Mouse (Mus musculus) neural tube, embryonic 13.5 days (tissue): ENCODE results near the gene Psmd14. TPM values are rescaled to one million over a fixed set of nuclear protein-coding genes. Genes with fewer than 3 reads are reported as not detected.

ENCODE experiments used
- ATAC-seq: fragments of 200-750 bp; cut with Nextera tagmentation; 2 replicates; pipeline ENCODE4 v1.8.0; 2017; ENCODE audit warnings: low read depth, mild to moderate bottlenecking, moderate TSS enrichment, moderate library complexity
- H3K27ac ChIP-seq: fragments of 300-500 bp; sonication (generic); replicated peaks from 2 replicates; pipeline ENCODE4 v1.5.1; 2015; ENCODE audit warnings: moderate library complexity, mild to moderate bottlenecking, inconsistent platforms
- H3K27me3 ChIP-seq: fragments of 300-500 bp; sonication (generic); 2 replicates; pipeline ENCODE4 v1.6.1; 2015; ENCODE audit warnings: mild to moderate bottlenecking, inconsistent platforms
- H3K36me3 ChIP-seq: fragments of 300-500 bp; sonication (generic); 2 replicates; pipeline ENCODE4 v1.6.1; 2015; ENCODE audit warnings: mild to moderate bottlenecking, inconsistent platforms
- H3K4me1 ChIP-seq: fragments of 300-500 bp; sonication (generic); replicated peaks from 2 replicates; pipeline ENCODE4 v1.6.1; 2015; ENCODE audit warnings: inconsistent platforms
- H3K4me2 ChIP-seq: fragments of 300-500 bp; sonication (generic); 2 replicates; pipeline ENCODE4 v1.6.1; 2015; ENCODE audit warnings: inconsistent platforms, mild to moderate bottlenecking, moderate library complexity
- H3K4me3 ChIP-seq: fragments of 300-500 bp; sonication (generic); 2 replicates; pipeline ENCODE4 v1.5.1; 2015; ENCODE audit warnings: mild to moderate bottlenecking, inconsistent platforms
- H3K9ac ChIP-seq: fragments of 300-500 bp; sonication (generic); 2 replicates; pipeline ENCODE4 v1.6.1; 2015; ENCODE audit warnings: moderate library complexity, mild to moderate bottlenecking, inconsistent platforms
- H3K9me3 ChIP-seq: fragments of 300-500 bp; sonication (generic); 2 replicates; pipeline ENCODE4 v1.6.1; 2016; ENCODE audit warnings: inconsistent platforms
- WGBS: fragments of 180-500 bp; shearing (Covaris S2); methylation state at CpG from one replicate; pipeline ENCODE4 v1.1.7; 2015; 5-methylcytosine and 5-hydroxymethylcytosine counted together
- polyA plus RNA-seq: library from polyadenylated mRNA; unstranded; fragments of >200 nt; fragmentation: Nextera tagmentation; extraction: Ambion mirVana; gene quantifications from 2 replicates; pipeline ENCODE4 v1.2.1, GENCODE M21; 2015

The Psmd14 gene
- polyA plus RNA-seq, 1 experiment from 2014 or later: 212 TPM

GRCm38 (mm10) chr2:61765526-61765925 lies 54.0 kb downstream of the Psmd14 start:
- no peaks in the 10 kb centered on the region for H3K27me3 ChIP-seq
- H3K9ac ChIP-seq: no peak overlapping the region
- H3K4me2 ChIP-seq: no peak overlapping the region
- H3K36me3 ChIP-seq: no peaks in the 10 kb centered on the region
- ATAC-seq: no peak
- no peaks in the 10 kb centered on the region for H3K4me1 ChIP-seq
- WGBS: 48% methylated on average over 4 of the region's 4 CpGs
- peak overlapping the region; percentile 56; the same call in 1 of the 2 replicates for H3K27ac ChIP-seq
- no peak overlapping the region for H3K4me3 ChIP-seq
- no peaks in the 10 kb centered on the region for H3K9me3 ChIP-seq

GRCm38 (mm10) chr2:61780794-61781193 lies 69.3 kb downstream of the Psmd14 start:
- ATAC-seq: no peak
- no peak overlapping the region for H3K27ac ChIP-seq

DNA sequence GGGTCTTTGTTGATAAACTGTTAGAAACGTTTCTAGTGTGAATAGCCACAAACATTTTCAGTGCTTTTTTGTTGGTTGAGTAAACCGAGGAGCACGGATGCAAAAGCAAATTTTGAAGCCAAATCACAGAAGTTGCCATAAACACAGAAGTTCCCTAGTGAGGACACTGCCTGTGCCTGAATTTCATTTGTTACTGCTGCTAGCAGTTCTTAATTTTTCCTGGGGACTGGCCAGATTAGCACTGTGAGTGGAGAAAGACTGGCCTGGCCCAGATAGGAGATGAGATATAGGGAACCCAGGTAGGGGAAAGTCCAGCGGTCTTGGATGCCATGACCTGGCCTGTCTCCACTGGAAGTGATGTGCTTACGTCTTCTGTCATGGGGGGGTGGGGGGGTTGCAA lies 83.5 kb downstream of the Psmd14 start:
- H3K9me3 ChIP-seq: no peaks in the 10 kb centered on the region
- no peak overlapping the region for H3K27ac ChIP-seq
- ATAC-seq: no peak
- no peak overlapping the region for H3K4me2 ChIP-seq
- H3K36me3 ChIP-seq: no peaks in the 10 kb centered on the region
- H3K27me3 ChIP-seq: no peaks in the 10 kb centered on the region
- no peaks in the 10 kb centered on the region for H3K4me1 ChIP-seq
- no peak overlapping the region for H3K9ac ChIP-seq
- no peak overlapping the region for H3K4me3 ChIP-seq
- WGBS: 80% methylated on average over 5 of the region's 5 CpGs

More at GRCm38 (mm10) chr2:61780794-61781193, 69.3 kb downstream of the Psmd14 start:
- H3K9me3 ChIP-seq: no peaks in the 10 kb centered on the region
- H3K36me3 ChIP-seq: peaks cover 13% of the 10 kb centered on the region
- no peak overlapping the region for H3K9ac ChIP-seq
- H3K4me3 ChIP-seq: no peak overlapping the region
- H3K4me1 ChIP-seq: no peaks in the 10 kb centered on the region
- no peak overlapping the region for H3K4me2 ChIP-seq
- no peaks in the 10 kb centered on the region for H3K27me3 ChIP-seq

DNA sequence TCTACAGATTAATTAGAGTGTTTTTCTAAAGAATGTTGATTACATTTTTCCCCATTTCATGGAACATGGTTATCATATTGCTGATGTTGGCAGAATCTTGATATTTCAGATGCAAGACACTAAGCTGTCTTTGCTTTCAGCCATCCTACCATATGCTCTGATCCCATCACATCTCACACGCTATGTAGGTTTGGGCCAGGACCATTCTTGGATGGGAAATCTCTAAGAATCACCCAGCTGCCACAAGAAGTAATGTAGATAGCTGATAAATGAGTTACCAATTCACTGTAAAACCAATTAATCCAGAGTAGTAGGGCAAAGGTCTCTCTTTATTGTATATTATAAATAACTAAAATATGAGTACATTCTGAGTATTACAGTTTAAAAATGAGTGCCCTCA lies 86.6 kb downstream of the Psmd14 start:
- H3K9me3 ChIP-seq: no peaks in the 10 kb centered on the region
- no peak overlapping the region for H3K4me3 ChIP-seq
- H3K27me3 ChIP-seq: peaks cover 24% of the 10 kb centered on the region
- H3K4me1 ChIP-seq: peaks cover 5% of the 10 kb centered on the region; the same call in 1 of the 2 replicates
- H3K36me3 ChIP-seq: no peaks in the 10 kb centered on the region
- no peak for ATAC-seq
- no peak overlapping the region for H3K9ac ChIP-seq
- no peak overlapping the region for H3K27ac ChIP-seq
- no peak overlapping the region for H3K4me2 ChIP-seq
- WGBS: 98% methylated on average over 1 of the region's 1 CpGs

- peaks cover 32% of the 10 kb centered on the region for H3K4me1 ChIP-seq
- H3K9ac ChIP-seq: no peak within 1 kb of the TSS
- WGBS: 7% methylated on average over 11 of the region's 11 CpGs
- H3K9me3 ChIP-seq: no peaks in the 10 kb centered on the region
- ATAC-seq: peak; percentile 29; the same call in 1 of the 2 replicates
- no peak within 1 kb of the TSS for H3K4me2 ChIP-seq
- no peak within 1 kb of the TSS for H3K27ac ChIP-seq
- no peaks in the 10 kb centered on the region for H3K36me3 ChIP-seq
- peaks cover 70% of the 10 kb centered on the region for H3K27me3 ChIP-seq
- H3K4me3 ChIP-seq: no peak within 1 kb of the TSS
These were observed 91.3 kb downstream of the Psmd14 start, which contains the start of gene Tbr1 for GRCm38 (mm10) chr2:61802656-61803251. Gene Tbr1, plus strand, starts transcription at chr2:61802930.

GRCm38 (mm10) chr2:61803443-61804367 lies 92.2 kb downstream of the Psmd14 start:
- WGBS: 2% methylated on average over 28 of the region's 29 CpGs
- ATAC-seq: no peak

DNA sequence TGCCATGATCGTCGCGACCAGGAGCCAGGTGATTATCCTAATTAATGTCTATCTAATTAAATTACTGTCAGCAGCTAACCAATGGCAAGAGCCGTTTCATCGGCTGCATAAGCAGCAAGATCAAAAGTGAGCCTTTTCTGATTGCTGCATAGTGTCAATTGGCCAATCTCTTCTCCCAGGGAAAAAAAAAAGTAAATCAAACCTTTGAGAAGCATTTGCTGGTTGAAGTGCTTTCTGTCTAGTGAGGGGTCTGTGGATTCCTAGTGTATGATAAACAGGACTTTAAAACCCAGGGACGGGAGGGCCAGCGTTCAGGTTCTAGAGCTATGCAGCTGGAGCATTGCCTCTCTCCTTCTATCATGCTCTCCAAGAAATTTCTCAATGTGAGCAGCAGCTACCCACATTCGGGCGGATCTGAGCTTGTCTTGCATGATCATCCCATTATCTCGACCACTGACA lies 92.9 kb downstream of the Psmd14 start:
- peaks cover 32% of the 10 kb centered on the region for H3K4me1 ChIP-seq
- H3K36me3 ChIP-seq: no peaks in the 10 kb centered on the region
- 2% methylated on average over 10 of the region's 10 CpGs for WGBS
- no peaks in the 10 kb centered on the region for H3K9me3 ChIP-seq
- no peak overlapping the region for H3K9ac ChIP-seq
- no peak for ATAC-seq
- H3K4me3 ChIP-seq: no peak overlapping the region
- H3K27me3 ChIP-seq: peaks cover 84% of the 10 kb centered on the region
- H3K4me2 ChIP-seq: no peak overlapping the region
- H3K27ac ChIP-seq: no peak overlapping the region

More at GRCm38 (mm10) chr2:61803443-61804367, 92.2 kb downstream of the Psmd14 start:
- H3K4me1 ChIP-seq: peaks cover 32% of the 10 kb centered on the region
- H3K9ac ChIP-seq: no peak overlapping the region
- no peak overlapping the region for H3K4me3 ChIP-seq
- H3K36me3 ChIP-seq: no peaks in the 10 kb centered on the region
- H3K27ac ChIP-seq: no peak overlapping the region
- H3K9me3 ChIP-seq: no peaks in the 10 kb centered on the region
- H3K27me3 ChIP-seq: peaks cover 77% of the 10 kb centered on the region
- H3K4me2 ChIP-seq: no peak overlapping the region

- Histone ChIP-seq H3K36me3 (no peaks in the 10 kb centered on the region), H3K27me3 (peaks cover 90% of the 10 kb centered on the region), H3K9me3 (no peaks in the 10 kb centered on the region), H3K4me1 (peaks cover 32% of the 10 kb centered on the region), H3K4me3 (0 out of 2 replicates have a peak overlapping the region, but pooled peaks have one; percentile 8), H3K27ac (no peak overlapping the region), H3K4me2 (0 out of 2 replicates have a peak overlapping the region, but pooled peaks have one; percentile 5), H3K9ac (no peak overlapping the region)
- under 1% methylated on average over 39 of the region's 39 CpGs for WGBS
- peak; percentile 34; the same call in 1 of the 2 replicates for ATAC-seq
These were observed 93.5 kb downstream of the Psmd14 start for GRCm38 (mm10) chr2:61804841-61805540.

DNA sequence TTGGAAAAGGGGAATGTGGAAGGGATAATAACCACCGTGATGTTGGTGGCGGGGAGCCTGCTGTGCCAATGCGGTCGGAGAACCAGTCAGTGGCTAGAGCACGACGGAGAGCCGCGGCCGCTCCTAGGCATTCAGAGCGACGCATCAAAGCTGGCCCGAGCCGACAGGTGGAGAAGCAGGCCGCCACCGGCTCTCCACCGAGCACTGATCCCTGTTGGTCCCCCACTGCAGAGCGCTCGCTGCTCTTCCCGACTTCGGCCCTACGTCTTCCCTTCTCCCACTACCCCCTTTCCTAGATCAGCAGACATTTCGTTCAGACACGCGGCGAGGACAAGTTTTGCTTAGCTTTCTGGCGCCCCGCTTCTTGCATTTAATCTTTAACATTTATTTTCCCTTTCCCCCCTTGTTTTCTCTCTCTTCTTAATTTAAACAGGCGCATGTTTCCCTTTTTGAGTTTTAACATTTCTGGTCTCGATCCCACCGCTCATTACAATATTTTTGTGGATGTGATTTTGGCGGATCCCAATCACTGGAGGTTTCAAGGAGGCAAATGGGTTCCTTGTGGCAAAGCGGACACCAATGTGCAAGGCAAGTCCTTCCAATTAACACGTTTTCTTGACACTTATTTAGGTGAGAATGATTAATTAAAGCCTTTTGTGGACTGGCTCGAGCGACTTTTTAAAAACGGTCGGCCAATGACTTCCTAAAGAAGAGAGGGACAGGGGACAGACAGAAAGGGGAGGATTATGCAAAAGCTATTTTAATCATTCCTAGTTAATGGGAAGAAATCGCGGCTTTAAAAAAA lies 94.2 kb downstream of the Psmd14 start:
- Histone ChIP-seq H3K4me1 (peaks cover 32% of the 10 kb centered on the region), H3K27me3 (peaks cover 96% of the 10 kb centered on the region), H3K9me3 (no peaks in the 10 kb centered on the region), H3K36me3 (no peaks in the 10 kb centered on the region), H3K9ac (no peak overlapping the region), H3K27ac (no peak overlapping the region), H3K4me3 (0 out of 2 replicates have a peak overlapping the region, but pooled peaks have one; percentile 8), H3K4me2 (0 out of 2 replicates have a peak overlapping the region, but pooled peaks have one; percentile 5)
- WGBS: under 1% methylated on average over 39 of the region's 39 CpGs
- peak; percentile 54; the same call in 1 of the 2 replicates for ATAC-seq

GRCm38 (mm10) chr2:61806346-61806825 lies 94.9 kb downstream of the Psmd14 start:
- WGBS: 3% methylated on average over 3 of the region's 3 CpGs
- Histone ChIP-seq H3K36me3 (no peaks in the 10 kb centered on the region), H3K4me2 (no peak overlapping the region), H3K4me3 (no peak overlapping the region), H3K9ac (no peak overlapping the region), H3K4me1 (peaks cover 34% of the 10 kb centered on the region), H3K27me3 (peaks cover 96% of the 10 kb centered on the region), H3K27ac (no peak overlapping the region), H3K9me3 (no peaks in the 10 kb centered on the region)
- ATAC-seq: no peak

- no peak overlapping the region for H3K27ac ChIP-seq
- no peaks in the 10 kb centered on the region for H3K36me3 ChIP-seq
- H3K9me3 ChIP-seq: no peaks in the 10 kb centered on the region
- peaks cover 96% of the 10 kb centered on the region for H3K27me3 ChIP-seq
- WGBS: under 1% methylated on average over 22 of the region's 22 CpGs
- no peak overlapping the region for H3K4me3 ChIP-seq
- H3K4me2 ChIP-seq: no peak overlapping the region
- peaks cover 41% of the 10 kb centered on the region for H3K4me1 ChIP-seq
- no peak overlapping the region for H3K9ac ChIP-seq
- peak; percentile 23 for ATAC-seq
These were observed 95.7 kb downstream of the Psmd14 start for GRCm38 (mm10) chr2:61807151-61807550.
